In the genomic region with DNA sequence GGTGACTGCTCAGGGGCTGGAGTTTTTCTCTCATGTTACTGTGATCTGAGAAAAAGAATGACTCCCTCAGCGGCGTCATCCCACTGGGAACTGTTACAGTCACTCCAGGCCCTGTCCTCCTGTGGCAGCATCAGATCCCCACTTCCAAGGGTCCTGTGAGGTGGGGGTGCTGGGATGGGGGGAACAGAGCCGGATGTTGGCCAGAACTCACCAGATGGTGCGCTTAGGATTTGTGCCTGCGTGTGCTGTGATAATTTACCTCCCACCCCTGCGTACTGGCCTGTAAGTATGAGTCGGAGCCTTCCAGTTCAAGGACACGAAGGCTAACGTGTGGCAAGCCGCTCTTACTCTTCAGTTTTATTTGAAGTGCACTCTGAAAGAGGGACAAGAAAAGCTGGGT, we compare ENCODE assay signal across 11 mouse cellular contexts. TPM values are rescaled to one million over a fixed set of nuclear protein-coding genes. Genes with fewer than 3 reads are reported as not detected.
"Had no signal": no experiment of that assay in that cellular context is flagged by ENCODE, and none has a peak within 500 bp of the region (broad histone marks: within the 10 kb centered on the region; RNA-seq: fewer than 3 reads in every experiment).

No protein-coding gene starts in this region.

- H3K27ac ChIP-seq: kidney, embryonic 15.5 days; left cerebral cortex, adult 2 months; liver, embryonic 14.5 days; neural tube, embryonic 12.5 days had no signal

- H3K27me3 ChIP-seq: kidney, embryonic 15.5 days; neural tube, embryonic 12.5 days had no signal

- H3K4me2 ChIP-seq: kidney, embryonic 15.5 days; neural tube, embryonic 12.5 days had no signal

- H3K4me3 ChIP-seq: kidney, embryonic 15.5 days; left cerebral cortex, adult 2 months; myocyte; neural tube, embryonic 12.5 days had no signal

- DNase-seq: kidney, postnatal 14 days; lung, adult 18-20 months; midbrain, embryonic 14.5 days; right cerebral cortex, postnatal 14 days; thymus, postnatal 36 days had no signal

- H3K9me3 ChIP-seq: kidney, embryonic 15.5 days; neural tube, embryonic 12.5 days had no signal

- H3K36me3 ChIP-seq: kidney, embryonic 15.5 days; neural tube, embryonic 12.5 days had no signal

- H3K9ac ChIP-seq: kidney, embryonic 15.5 days; liver, embryonic 14.5 days; neural tube, embryonic 12.5 days had no signal

RNA-seq across cellular contexts. Expression of a gene that starts 52.6 kb away (rescaled TPM):
- polyA plus RNA-seq: liver, adult 2 months had no signal
